Mouse (Mus musculus): ENCODE measurements around the gene Arf4.

DNA sequence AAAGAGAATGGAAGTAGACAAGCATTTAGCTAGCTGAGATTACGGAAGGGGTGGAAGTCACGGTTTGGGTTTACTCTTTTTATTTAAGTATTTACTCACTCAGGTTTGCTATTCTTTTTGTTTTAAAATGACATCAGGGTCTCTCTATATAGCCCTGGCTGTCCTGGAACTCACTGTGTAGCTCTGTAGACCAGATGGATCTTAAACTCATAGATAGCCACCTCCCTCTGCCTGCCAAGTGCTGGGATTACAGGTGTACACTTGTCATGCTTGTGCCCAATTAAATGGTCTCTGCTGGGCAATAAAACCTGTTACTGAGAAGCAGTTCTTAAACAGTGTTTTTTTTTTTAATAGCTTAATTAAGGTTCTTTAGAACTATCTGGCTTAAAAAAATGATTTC is 2.1 kb downstream of the Arf4 start:
- TF ChIP-seq CTCF (IDR thresholded peaks at IDR 0.05; ENCODE audit: extremely low read depth, insufficient read depth, low read length) = no peak
- TF ChIP-seq POLR2A (IDR thresholded peaks at IDR 0.05; ENCODE audit: extremely low read depth, insufficient read depth, low read length) = no peak
